Mouse (Mus musculus): Measurements from ENCODE around the gene Atf6b. TPM values are rescaled to one million over a fixed set of nuclear protein-coding genes. Genes with fewer than 3 reads are reported as not detected.

Atf6b gene
- polyA plus RNA-seq, 1 experiment from 2014 or later, result 39.6 TPM

DNA sequence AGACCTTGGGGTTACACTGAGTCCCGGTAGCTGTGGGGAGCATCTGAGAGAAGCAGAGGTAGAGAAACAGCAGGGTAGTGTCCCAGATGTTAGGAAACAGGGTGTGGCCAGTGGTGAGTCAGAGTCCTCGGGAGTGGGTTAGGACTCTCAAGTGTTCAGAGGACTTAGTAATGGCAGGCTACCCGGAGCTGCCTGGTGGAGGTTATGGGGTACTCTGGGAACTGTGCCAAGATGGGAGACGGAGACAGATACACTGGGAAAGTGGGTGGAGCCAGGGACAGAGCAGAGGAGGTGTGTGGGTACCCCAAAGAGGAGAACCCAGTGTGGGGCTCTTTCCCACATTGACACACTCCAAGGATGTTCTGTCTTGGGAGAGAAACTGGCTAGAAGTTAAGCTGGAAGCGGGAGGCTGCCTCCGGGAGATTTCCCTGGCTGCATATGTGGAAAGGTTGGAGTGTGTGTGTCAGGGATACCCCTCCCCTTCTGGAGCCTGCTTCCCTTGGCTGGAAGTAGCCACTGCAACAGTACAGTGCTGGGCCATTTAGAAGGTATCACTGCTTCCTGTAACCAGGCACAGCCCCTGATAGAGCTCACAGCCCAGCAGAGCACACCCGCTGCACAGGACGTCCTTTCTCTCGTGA lies 37.4 kb downstream of the Atf6b start:
- Histone ChIP-seq H3K9me3 (replicated peaks) (no peaks in the 10 kb centered on the region), H3K36me3 (no peaks in the 10 kb centered on the region), H3K4me3 (no peak overlapping the region), H3K27ac (peak overlapping the region; percentile 75), H3K4me1 (replicated peaks) (peaks cover 48% of the 10 kb centered on the region), H3K27me3 (peaks cover 17% of the 10 kb centered on the region), H3K4me2 (no peak overlapping the region), H3K9ac (no peak overlapping the region)
- 37% methylated on average over 9 of the region's 9 CpGs for WGBS
- no peak for ATAC-seq (replicated peaks; ENCODE audit: insufficient number of reproducible peaks, insufficient read depth, low FRiP score, low read depth)

DNA sequence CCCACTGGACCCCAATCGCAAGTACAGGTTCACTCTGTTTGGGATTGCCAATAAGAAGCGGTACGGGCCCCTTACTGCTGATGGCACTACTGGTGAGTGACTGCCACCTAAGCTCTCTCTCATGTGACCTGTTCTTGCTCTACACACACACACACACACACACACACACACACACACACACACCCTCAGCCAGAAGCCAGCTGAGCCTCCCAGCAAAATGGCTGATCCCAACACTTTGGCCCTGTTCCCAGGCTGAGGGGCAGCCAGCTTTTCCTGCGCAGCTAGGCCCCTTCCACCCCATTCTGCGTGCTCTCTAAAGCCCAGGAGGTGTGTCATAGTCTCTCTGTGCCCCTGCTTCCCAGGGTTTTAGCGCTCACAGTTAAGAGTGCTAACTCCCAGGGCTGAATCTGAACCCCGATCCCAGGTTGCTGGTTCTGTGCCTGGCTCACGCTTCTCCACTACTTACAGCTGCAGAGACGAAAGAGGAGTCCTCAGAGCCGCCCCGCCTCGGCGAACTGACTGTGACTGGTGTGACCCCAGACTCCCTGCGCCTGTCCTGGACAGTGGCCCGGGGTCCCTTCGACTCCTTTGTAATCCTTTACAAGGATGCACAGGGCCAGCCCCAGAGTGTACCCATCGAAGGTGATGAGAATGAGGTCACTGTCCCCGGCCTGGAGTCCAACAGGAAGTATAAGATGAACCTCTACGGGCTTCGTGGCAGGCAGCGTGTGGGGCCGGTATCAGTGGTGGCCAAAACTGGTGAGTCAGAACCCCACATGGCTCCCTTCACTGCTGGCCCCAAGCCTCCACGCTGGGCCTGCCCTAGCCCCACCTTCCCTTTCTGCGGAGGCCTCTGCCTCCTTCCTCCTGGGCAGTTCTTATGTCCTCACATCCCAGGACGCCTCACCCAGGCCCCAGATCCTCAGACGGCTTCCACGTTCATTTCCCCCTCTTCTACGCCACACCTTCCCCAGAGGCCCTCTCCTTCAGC lies 38.5 kb downstream of the Atf6b start:
- Histone ChIP-seq H3K9ac (no peak overlapping the region; the same call in 1 of the 2 replicates), H3K4me3 (no peak overlapping the region), H3K4me1 (replicated peaks) (peaks cover 50% of the 10 kb centered on the region), H3K4me2 (no peak overlapping the region), H3K27ac (peak overlapping the region; percentile 75), H3K27me3 (0 out of 2 replicates have a peak, but pooled peaks cover 8% of the 10 kb centered on the region), H3K36me3 (no peaks in the 10 kb centered on the region), H3K9me3 (replicated peaks) (no peaks in the 10 kb centered on the region)
- 66% methylated on average over 28 of the region's 28 CpGs for whole genome bisulfite sequencing
- peak; percentile 54 for ATAC-seq (replicated peaks; ENCODE audit: insufficient number of reproducible peaks, insufficient read depth, low FRiP score, low read depth)

DNA sequence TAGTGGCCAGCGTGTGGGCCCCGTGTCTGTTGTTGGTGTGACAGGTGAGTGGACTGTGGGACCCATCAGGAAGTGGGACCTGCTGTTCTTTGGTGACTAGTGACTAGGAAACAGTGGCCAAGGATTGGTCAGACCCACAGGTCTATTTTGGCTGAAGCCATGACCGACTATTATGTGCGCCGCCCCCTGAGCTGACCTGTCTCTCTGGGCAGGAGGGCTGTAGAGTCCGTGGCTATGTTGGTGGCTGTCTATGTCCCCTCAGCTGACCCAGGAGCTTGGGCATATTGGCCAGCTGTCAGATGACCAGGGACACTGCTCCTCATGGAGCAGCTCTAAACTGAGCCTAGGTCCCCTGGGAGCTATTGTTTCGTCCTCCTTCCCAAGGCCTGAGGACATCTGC lies 41.9 kb downstream of the Atf6b start:
- H3K27me3 ChIP-seq, result no peaks in the 10 kb centered on the region
- no peak overlapping the region for H3K4me3 ChIP-seq
- no peak for ATAC-seq (replicated peaks; ENCODE audit: insufficient number of reproducible peaks, insufficient read depth, low FRiP score, low read depth)
- H3K36me3 ChIP-seq, result no peaks in the 10 kb centered on the region
- WGBS, result 83% methylated on average over 7 of the region's 7 CpGs
- no peak overlapping the region for H3K27ac ChIP-seq
- no peak overlapping the region for H3K9ac ChIP-seq
- no peak overlapping the region for H3K4me2 ChIP-seq
- H3K9me3 ChIP-seq (replicated peaks), result no peaks in the 10 kb centered on the region
- peaks cover 26% of the 10 kb centered on the region for H3K4me1 ChIP-seq (replicated peaks)

DNA sequence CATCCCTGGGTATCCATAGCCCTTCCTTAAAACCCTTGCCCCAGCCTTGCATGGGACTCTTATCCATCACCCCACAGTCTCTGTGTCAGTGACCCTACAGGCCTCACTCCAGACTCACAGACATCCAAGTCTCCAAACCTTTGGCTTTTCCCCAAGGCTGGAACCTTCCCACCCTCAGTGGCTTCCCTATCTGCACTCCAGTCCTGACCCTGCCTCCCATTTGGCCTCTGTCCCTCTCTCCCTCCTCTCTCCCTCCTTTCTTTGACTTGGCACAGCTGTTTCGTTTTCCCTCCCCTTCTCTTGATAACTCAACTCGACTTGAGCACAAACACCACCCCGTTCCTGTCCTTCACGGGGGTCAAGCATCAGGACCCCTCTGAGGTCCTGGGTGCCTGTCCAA lies 43.5 kb downstream of the Atf6b start:
- 47% methylated on average over 4 of the region's 4 CpGs for WGBS
- Histone ChIP-seq H3K36me3 (no peaks in the 10 kb centered on the region), H3K27me3 (0 out of 2 replicates have a peak, but pooled peaks cover 2% of the 10 kb centered on the region), H3K9ac (no peak overlapping the region), H3K27ac (no peak overlapping the region), H3K4me3 (no peak overlapping the region), H3K9me3 (replicated peaks) (no peaks in the 10 kb centered on the region), H3K4me1 (replicated peaks) (peaks cover 10% of the 10 kb centered on the region), H3K4me2 (no peak overlapping the region)
- ATAC-seq (replicated peaks; ENCODE audit: insufficient number of reproducible peaks, insufficient read depth, low FRiP score, low read depth), result no peak

DNA sequence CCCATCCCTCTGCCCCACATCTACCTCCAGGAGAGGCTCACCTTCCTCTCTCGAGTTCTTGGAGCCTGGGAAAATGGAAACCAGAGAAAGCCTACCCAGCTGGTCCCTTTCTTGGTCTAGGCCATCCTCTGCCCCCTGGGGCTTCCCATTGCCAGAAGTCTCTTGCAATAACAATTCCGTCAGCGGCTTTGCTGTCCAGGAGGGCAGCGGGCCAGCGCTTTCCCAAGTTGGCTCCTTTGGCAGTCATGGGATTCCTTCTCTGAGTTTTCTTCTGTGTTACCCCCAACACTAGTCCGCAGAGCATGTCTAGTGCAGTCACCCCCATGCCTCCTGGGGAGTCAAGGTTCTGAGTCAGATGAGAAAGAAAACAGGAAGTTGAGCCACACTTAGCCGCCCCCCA lies 46.0 kb downstream of the Atf6b start:
- H3K4me3 ChIP-seq, result no peak overlapping the region
- 0 out of 2 replicates have a peak, but pooled peaks cover 2% of the 10 kb centered on the region for H3K27me3 ChIP-seq
- WGBS, result 56% methylated on average over 7 of the region's 7 CpGs
- H3K4me1 ChIP-seq (replicated peaks), result peaks cover 2% of the 10 kb centered on the region; the same call in 1 of the 2 replicates
- no peaks in the 10 kb centered on the region for H3K36me3 ChIP-seq
- no peak for ATAC-seq (replicated peaks; ENCODE audit: insufficient number of reproducible peaks, insufficient read depth, low FRiP score, low read depth)
- H3K4me2 ChIP-seq, result no peak overlapping the region
- H3K27ac ChIP-seq, result 0 out of 2 replicates have a peak overlapping the region, but pooled peaks have one; percentile 5
- H3K9ac ChIP-seq, result no peak overlapping the region
- no peaks in the 10 kb centered on the region for H3K9me3 ChIP-seq (replicated peaks)

DNA sequence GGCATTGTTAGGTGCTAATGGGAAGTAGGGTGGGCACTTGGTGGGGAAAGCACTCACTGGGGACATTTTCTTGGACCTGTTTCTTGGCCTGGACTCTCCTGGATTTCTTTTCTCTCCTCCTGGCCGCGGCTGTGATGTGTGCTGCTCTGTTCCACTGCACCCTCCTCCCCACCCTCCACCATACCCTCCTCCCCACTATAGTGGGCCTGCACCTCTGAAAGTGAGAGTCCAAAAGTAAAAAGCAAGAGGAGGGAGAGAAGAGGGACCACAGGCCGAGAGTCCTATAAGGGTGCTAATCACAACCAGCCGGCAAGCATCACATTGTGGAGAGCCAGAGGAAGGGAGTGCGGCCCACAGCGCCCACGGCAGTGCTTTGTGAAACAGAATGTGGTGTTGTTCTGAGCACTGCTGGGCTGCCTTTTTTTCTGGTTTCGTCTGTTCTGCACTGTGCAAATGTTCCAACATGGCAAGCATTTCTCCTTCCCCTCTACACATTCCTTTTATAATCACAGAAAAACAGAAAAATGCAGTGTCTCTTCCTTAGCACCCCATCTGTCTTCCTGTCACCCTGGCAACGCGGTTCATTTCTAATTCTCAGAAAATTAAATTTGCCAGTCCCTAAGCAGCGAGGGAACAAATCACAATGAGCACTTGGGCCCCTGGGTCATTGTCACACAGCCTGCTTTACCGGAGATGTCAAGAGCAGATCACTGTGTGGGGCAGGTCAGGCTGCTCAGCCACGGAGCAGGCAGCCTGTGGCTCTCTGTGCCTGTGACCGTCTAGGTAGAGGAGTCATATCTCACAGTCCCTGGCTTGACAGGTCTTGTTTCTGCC lies 52.8 kb downstream of the Atf6b start:
- 0 out of 2 replicates have a peak, but pooled peaks cover 2% of the 10 kb centered on the region for H3K27me3 ChIP-seq
- no peaks in the 10 kb centered on the region for H3K36me3 ChIP-seq
- H3K9ac ChIP-seq, result no peak overlapping the region
- H3K4me2 ChIP-seq, result no peak overlapping the region
- H3K4me1 ChIP-seq (replicated peaks), result no peaks in the 10 kb centered on the region
- H3K27ac ChIP-seq, result no peak overlapping the region
- H3K9me3 ChIP-seq (replicated peaks), result no peaks in the 10 kb centered on the region
- WGBS, result 48% methylated on average over 14 of the region's 14 CpGs
- no peak for ATAC-seq (replicated peaks; ENCODE audit: insufficient number of reproducible peaks, insufficient read depth, low FRiP score, low read depth)
- no peak overlapping the region for H3K4me3 ChIP-seq

DNA sequence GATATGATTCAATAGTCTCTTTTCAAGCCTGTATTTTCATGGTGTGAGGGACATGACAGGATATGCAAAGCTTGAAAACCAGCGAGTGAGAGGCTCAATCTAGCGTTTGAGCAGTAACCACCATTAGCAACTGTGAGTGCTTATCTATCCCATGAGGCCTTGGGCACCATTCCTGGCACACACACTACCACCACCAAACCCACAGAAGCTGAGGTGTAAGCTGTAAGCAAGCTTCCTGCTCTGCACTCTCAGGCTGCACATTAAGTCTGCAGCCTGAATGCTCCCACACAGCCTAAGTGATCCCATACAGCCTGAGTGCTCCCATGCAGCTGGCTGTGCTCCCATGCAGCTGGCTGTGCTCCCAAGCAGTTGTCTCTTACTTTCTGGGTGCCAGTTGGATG lies 53.7 kb downstream of the Atf6b start:
- Histone ChIP-seq H3K36me3 (no peaks in the 10 kb centered on the region), H3K27me3 (no peaks in the 10 kb centered on the region), H3K4me3 (no peak overlapping the region), H3K27ac (no peak overlapping the region), H3K4me2 (no peak overlapping the region), H3K9ac (no peak overlapping the region), H3K4me1 (replicated peaks) (no peaks in the 10 kb centered on the region), H3K9me3 (replicated peaks) (no peaks in the 10 kb centered on the region)
- WGBS, result 29% methylated on average over 2 of the region's 2 CpGs
- no peak for ATAC-seq (replicated peaks; ENCODE audit: insufficient number of reproducible peaks, insufficient read depth, low FRiP score, low read depth)

Other genes with a start within 250 kb of the Atf6b start
- gene BC051142, start 248.3 kb upstream of the Atf6b start, polyA plus RNA-seq (2015; fragmentation: Nextera tagmentation; extraction: Ambion mirVana), result 0.20 TPM in 1 of 2 replicates, not detected in the other
- not detected in 2 replicates for gene Btnl4, start 169.8 kb upstream of the Atf6b start, polyA plus RNA-seq (2015; fragmentation: Nextera tagmentation; extraction: Ambion mirVana)
- not detected in 2 replicates for gene Btnl6, start 129.8 kb upstream of the Atf6b start, polyA plus RNA-seq (2015; fragmentation: Nextera tagmentation; extraction: Ambion mirVana)
- 5.8 and 7.8 TPM in 2 replicates for gene Notch4, start 82.9 kb upstream of the Atf6b start, polyA plus RNA-seq (2015; fragmentation: Nextera tagmentation; extraction: Ambion mirVana)
- 5.5 and 13.1 TPM in 2 replicates for gene Gpsm3, start 57.3 kb upstream of the Atf6b start, polyA plus RNA-seq (2015; fragmentation: Nextera tagmentation; extraction: Ambion mirVana)
- gene Pbx2, start 55.9 kb upstream of the Atf6b start, polyA plus RNA-seq (2015; fragmentation: Nextera tagmentation; extraction: Ambion mirVana), result 4.8 and 5.5 TPM in 2 replicates
- gene Ager, start 49.3 kb upstream of the Atf6b start, polyA plus RNA-seq (2015; fragmentation: Nextera tagmentation; extraction: Ambion mirVana), result 6.4 and 12.3 TPM in 2 replicates
- gene Rnf5, start 43.5 kb upstream of the Atf6b start, polyA plus RNA-seq (2015; fragmentation: Nextera tagmentation; extraction: Ambion mirVana), result 99.7 and 111 TPM in 2 replicates
- gene Agpat1, start 42.9 kb upstream of the Atf6b start, polyA plus RNA-seq (2015; fragmentation: Nextera tagmentation; extraction: Ambion mirVana), result 45.7 and 53.9 TPM in 2 replicates
- gene Egfl8, start 31.2 kb upstream of the Atf6b start, polyA plus RNA-seq (2015; fragmentation: Nextera tagmentation; extraction: Ambion mirVana), result 1.3 and 2.2 TPM in 2 replicates
- 22.9 and 24.8 TPM in 2 replicates for gene Ppt2, start 18.6 kb upstream of the Atf6b start, polyA plus RNA-seq (2015; fragmentation: Nextera tagmentation; extraction: Ambion mirVana)
- 0.42 and 1.2 TPM in 2 replicates for gene Prrt1, start 17.6 kb upstream of the Atf6b start, polyA plus RNA-seq (2015; fragmentation: Nextera tagmentation; extraction: Ambion mirVana)
- gene Fkbpl, start 2.4 kb upstream of the Atf6b start, polyA plus RNA-seq (2015; fragmentation: Nextera tagmentation; extraction: Ambion mirVana), result 10.7 and 12.9 TPM in 2 replicates
- gene Tnxb, start 23.4 kb downstream of the Atf6b start, polyA plus RNA-seq (2015; fragmentation: Nextera tagmentation; extraction: Ambion mirVana), result 2.3 and 3.2 TPM in 2 replicates
- gene C4b, start 96.7 kb downstream of the Atf6b start, polyA plus RNA-seq (2015; fragmentation: Nextera tagmentation; extraction: Ambion mirVana), result 0.53 and 0.77 TPM in 2 replicates
- gene Cyp21a1, start 157.4 kb downstream of the Atf6b start, polyA plus RNA-seq (2015; fragmentation: Nextera tagmentation; extraction: Ambion mirVana), result 0.93 TPM in 1 of 2 replicates, not detected in the other
- gene Stk19, start 189.8 kb downstream of the Atf6b start, polyA plus RNA-seq (2015; fragmentation: Nextera tagmentation; extraction: Ambion mirVana), result 19.4 and 23.4 TPM in 2 replicates
- 32.0 and 40.8 TPM in 2 replicates for gene Dxo, start 189.9 kb downstream of the Atf6b start, polyA plus RNA-seq (2015; fragmentation: Nextera tagmentation; extraction: Ambion mirVana)
- 23.6 and 35.9 TPM in 2 replicates for gene Skiv2l, start 203.1 kb downstream of the Atf6b start, polyA plus RNA-seq (2015; fragmentation: Nextera tagmentation; extraction: Ambion mirVana)
- 53.3 and 70.9 TPM in 2 replicates for gene Nelfe, start 203.2 kb downstream of the Atf6b start, polyA plus RNA-seq (2015; fragmentation: Nextera tagmentation; extraction: Ambion mirVana)
- 1.8 and 4.3 TPM in 2 replicates for gene Cfb, start 215.4 kb downstream of the Atf6b start, polyA plus RNA-seq (2015; fragmentation: Nextera tagmentation; extraction: Ambion mirVana)
- gene Zbtb12, start 232.3 kb downstream of the Atf6b start, polyA plus RNA-seq (2015; fragmentation: Nextera tagmentation; extraction: Ambion mirVana), result 1.1 and 1.8 TPM in 2 replicates
- not detected in 2 replicates for gene Gm20547, start 234.9 kb downstream of the Atf6b start, polyA plus RNA-seq (2015; fragmentation: Nextera tagmentation; extraction: Ambion mirVana)